Mouse (Mus musculus) stomach, postnatal 0 days (tissue): ENCODE results near the gene Ambra1.

ENCODE experiments used
- CTCF ChIP-seq: IDR thresholded peaks from 2 replicates; pipeline ENCODE4 v1.5.1; 2016; ENCODE audit warnings: antibody characterized with exemption, low read depth, mild to moderate bottlenecking, moderate library complexity
- EP300 ChIP-seq: optimal IDR thresholded peaks from 2 replicates; pipeline ENCODE3; 2016; ENCODE audit warnings: antibody characterized with exemption

- TF ChIP-seq CTCF (no peak), EP300 (no peak)
Observed at GRCm38 (mm10) chr2:91904618-91905307, 174.8 kb downstream of the Ambra1 start.
